Comparison of ENCODE assay signal across 9 mouse cellular contexts in genomic region chr6:87451016-87451415, GRCm38 (mm10). TPM values are rescaled to one million over a fixed set of nuclear protein-coding genes. Genes with fewer than 3 reads are reported as not detected.
A peak's percentile ranks its signal among the peaks of the same experiment; 100 is the strongest.
DNase-seq lines count a peak whose midpoint lies in the region; ATAC-seq lines count a peak whose summit lies in the region.
"Had no signal": no experiment of that assay in that cellular context is flagged by ENCODE, and none has a peak within 500 bp of the region (broad histone marks: within the 10 kb centered on the region; RNA-seq: fewer than 3 reads in every experiment).

No protein-coding gene starts in this region.

- H3K4me2 ChIP-seq in forebrain, embryonic 15.5 days (replicated peaks): no peak overlapping the region
- H3K4me2 ChIP-seq in forebrain, embryonic 13.5 days: no peak overlapping the region

- H3K27me3 ChIP-seq in forebrain, embryonic 15.5 days: no peaks in the 10 kb centered on the region
- 0 out of 2 replicates have a peak, but pooled peaks cover 3% of the 10 kb centered on the region for H3K27me3 ChIP-seq in forebrain, embryonic 13.5 days

- no peaks in the 10 kb centered on the region for H3K9me3 ChIP-seq in forebrain, embryonic 15.5 days
- no peaks in the 10 kb centered on the region for H3K9me3 ChIP-seq in forebrain, embryonic 13.5 days (replicated peaks)

- ATAC-seq in CD4-positive, CD25-positive, alpha-beta regulatory T cell, adult 4 months: peak; percentile 36
- peak; percentile 25 to 38; a peak in 1 of 4 replicates for ATAC-seq in hematopoietic stem cell, adult 5-6 weeks (replicated peaks in 1 of 2; ENCODE audit: insufficient read depth in 1 of 2, low FRiP score in 2 of 2, low TSS enrichment in 1 of 2, low read depth in 1 of 2, poor library complexity in 2 of 2, severe bottlenecking in 2 of 2)
- ATAC-seq in forebrain, embryonic 15.5 days (replicated peaks): no peak
- ATAC-seq in forebrain, embryonic 13.5 days: no peak

- H3K4me3 ChIP-seq in forebrain, embryonic 15.5 days: no peak overlapping the region
- no peak overlapping the region for H3K4me3 ChIP-seq in forebrain, embryonic 13.5 days

- H3K9ac ChIP-seq in forebrain, embryonic 15.5 days (replicated peaks): no peak overlapping the region
- H3K9ac ChIP-seq in forebrain, embryonic 13.5 days: no peak overlapping the region

- peak; percentile 35 for DNase-seq in layer of hippocampus, adult 11-12 months (ENCODE audit: low spot score)
- no peak for DNase-seq in layer of hippocampus, adult 9-11 months
- peak; percentile 29 for DNase-seq in adrenal gland, adult 8-10 months
- DNase-seq in lung, postnatal 36 days: peak; percentile 78

- H3K27ac ChIP-seq in forebrain, embryonic 15.5 days (replicated peaks): no peak overlapping the region
- no peak overlapping the region for H3K27ac ChIP-seq in forebrain, embryonic 13.5 days

- H3K4me1 ChIP-seq in forebrain, embryonic 15.5 days: no peaks in the 10 kb centered on the region
- H3K4me1 ChIP-seq in forebrain, embryonic 13.5 days: no peaks in the 10 kb centered on the region

- 68% methylated on average over 3 of the region's 3 CpGs for WGBS in forebrain, embryonic 15.5 days
- WGBS in forebrain, embryonic 13.5 days: 69% methylated on average over 3 of the region's 3 CpGs

- H3K36me3 ChIP-seq in forebrain, embryonic 15.5 days: no peaks in the 10 kb centered on the region
- no peaks in the 10 kb centered on the region for H3K36me3 ChIP-seq in forebrain, embryonic 13.5 days (ENCODE audit: poor library complexity, severe bottlenecking)

RNA-seq across cellular contexts. Expression of gene Bmp10, which starts 22.2 kb away (rescaled TPM):
- not detected for polyA plus RNA-seq in CD4-positive, CD25-positive, alpha-beta regulatory T cell, adult 4 months (2017; shearing (Covaris generic))
- total RNA-seq in adrenal gland, adult 8-10 months (2022): not detected
- not detected in 2 replicates for total RNA-seq in hematopoietic stem cell, adult 5-6 weeks (2017)
- polyA plus RNA-seq in forebrain, embryonic 15.5 days (2015; fragmentation: Nextera tagmentation; extraction: Ambion mirVana): not detected in 2 replicates
- polyA plus RNA-seq in forebrain, embryonic 13.5 days (2015; fragmentation: Nextera tagmentation; extraction: Ambion mirVana): not detected in 2 replicates
- polyA plus RNA-seq: large intestine, adult 2 months had no signal

Comparison
In these comparisons a context has a peak if more than half of its experiments do, and no peak if none do; other contexts are left out.
1. ATAC-seq: peak in CD4-positive, CD25-positive, alpha-beta regulatory T cell, adult 4 months (single experiment) and hematopoietic stem cell, adult 5-6 weeks (2 of 2); none in forebrain, embryonic 15.5 days (single experiment) and forebrain, embryonic 13.5 days (single experiment).